Mouse (Mus musculus) midbrain, postnatal 0 days (tissue): ENCODE measurements around the gene Plxna4. TPM values are rescaled to one million over a fixed set of nuclear protein-coding genes. Genes with fewer than 3 reads are reported as not detected.

Experiments used
- ATAC-seq: fragments of 200-750 bp; cut with Nextera tagmentation; 2 replicates; pipeline ENCODE4 v1.8.0; 2017; ENCODE audit warnings: moderate number of reproducible peaks, mild to moderate bottlenecking, moderate TSS enrichment, moderate library complexity; ENCODE audit not compliant: low FRiP score
- DNase-seq: peaks from one replicate; pipeline ENCODE4 v3.0.0-alpha.2; 2015; ENCODE audit warnings: low spot score
- H3K27ac ChIP-seq: fragments of 300-500 bp; sonication (generic); 2 replicates; pipeline ENCODE4 v1.5.1; 2014; ENCODE audit warnings: low read depth, mild to moderate bottlenecking, low read length, mixed read lengths
- H3K27me3 ChIP-seq: fragments of 300-500 bp; sonication (generic); 2 replicates; pipeline ENCODE4 v1.6.1; 2014; ENCODE audit warnings: low read length, control low read depth, mixed read lengths; ENCODE audit not compliant: insufficient read depth
- H3K36me3 ChIP-seq: fragments of 300-500 bp; sonication (generic); 2 replicates; pipeline ENCODE4 v1.6.1; 2014; ENCODE audit warnings: low read length, control low read depth, mixed read lengths; ENCODE audit not compliant: insufficient read depth
- H3K4me1 ChIP-seq: fragments of 300-500 bp; sonication (generic); 2 replicates; pipeline ENCODE4 v1.6.1; 2014; ENCODE audit warnings: mild to moderate bottlenecking, control low read depth, antibody characterized with exemption, low read length, mixed read lengths; ENCODE audit not compliant: insufficient read depth
- H3K4me2 ChIP-seq: fragments of 300-500 bp; sonication (generic); 2 replicates; pipeline ENCODE4 v1.6.1; 2014; ENCODE audit warnings: low read depth, mild to moderate bottlenecking, low read length, mixed read lengths; ENCODE audit not compliant: poor library complexity, severe bottlenecking
- H3K4me3 ChIP-seq: fragments of 300-500 bp; sonication (generic); 2 replicates; pipeline ENCODE4 v1.5.1; 2014; ENCODE audit warnings: low read depth, mild to moderate bottlenecking, low read length, moderate library complexity
- H3K9ac ChIP-seq: fragments of 300-500 bp; sonication (generic); replicated peaks from 2 replicates; pipeline ENCODE4 v1.6.1; 2014; ENCODE audit warnings: mild to moderate bottlenecking, low read length, moderate library complexity, mixed read lengths; ENCODE audit not compliant: poor library complexity, severe bottlenecking
- H3K9me3 ChIP-seq: fragments of 300-500 bp; sonication (generic); 2 replicates; pipeline ENCODE4 v1.6.1; 2016; ENCODE audit warnings: low read length, control low read depth
- CTCF ChIP-seq: IDR thresholded peaks from 2 replicates; pipeline ENCODE4 v1.5.1; 2016; ENCODE audit warnings: antibody characterized with exemption, mild to moderate bottlenecking
- WGBS: fragments of 180-500 bp; shearing (Covaris S2); extraction: QIAGEN DNeasy Blood & Tissue Kit; methylation state at CpG from one replicate; pipeline ENCODE4 v1.1.7; 2014; 5-methylcytosine and 5-hydroxymethylcytosine counted together
- polyA plus RNA-seq: library from polyadenylated mRNA; unstranded; fragments of >200 nt; fragmentation: Nextera tagmentation; extraction: Ambion mirVana; gene quantifications from 2 replicates; pipeline ENCODE4 v1.2.1, GENCODE M21; 2015
- total RNA-seq: library from RNA; depleted of rRNA; stranded (reverse); fragments of >200 nt; gene quantifications from 2 replicates; pipeline ENCODE4 v1.2.3, GENCODE M21; 2014

Plxna4 gene
- total and polyA plus RNA-seq, 2 experiments from 2014 or later = 9.6 to 39.7 TPM

GRCm38 (mm10) chr6:32528081-32528570 is 59.9 kb downstream of the Plxna4 start:
- Histone ChIP-seq H3K9ac (no peak overlapping the region), H3K27me3 (no peaks in the 10 kb centered on the region), H3K36me3 (no peaks in the 10 kb centered on the region), H3K4me1 (no peaks in the 10 kb centered on the region), H3K4me2 (no peak overlapping the region), H3K9me3 (no peaks in the 10 kb centered on the region), H3K27ac (no peak overlapping the region), H3K4me3 (no peak overlapping the region)
- no peak for TF ChIP-seq CTCF
- ATAC-seq = no peak
- WGBS = 81% methylated on average over 8 of the region's 8 CpGs
- DNase-seq = no peak

- 92% methylated on average over 7 of the region's 7 CpGs for WGBS
- Histone ChIP-seq H3K27me3 (no peaks in the 10 kb centered on the region), H3K4me2 (no peak overlapping the region), H3K27ac (no peak overlapping the region), H3K9ac (no peak overlapping the region), H3K36me3 (no peaks in the 10 kb centered on the region), H3K4me1 (no peaks in the 10 kb centered on the region), H3K9me3 (no peaks in the 10 kb centered on the region), H3K4me3 (no peak overlapping the region)
- TF ChIP-seq CTCF = no peak
- no peak for DNase-seq
- no peak for ATAC-seq
Observed at GRCm38 (mm10) chr6:32527518-32527917, 60.5 kb downstream of the Plxna4 start.

GRCm38 (mm10) chr6:32526762-32527161 is 61.2 kb downstream of the Plxna4 start:
- TF ChIP-seq CTCF = no peak
- 64% methylated on average over 5 of the region's 5 CpGs for WGBS
- Histone ChIP-seq H3K27me3 (no peaks in the 10 kb centered on the region), H3K9me3 (no peaks in the 10 kb centered on the region), H3K9ac (no peak overlapping the region), H3K4me1 (no peaks in the 10 kb centered on the region), H3K27ac (no peak overlapping the region), H3K4me3 (no peak overlapping the region), H3K36me3 (no peaks in the 10 kb centered on the region), H3K4me2 (no peak overlapping the region)
- no peak for ATAC-seq
- no peak for DNase-seq

GRCm38 (mm10) chr6:32520097-32520496 is 67.9 kb downstream of the Plxna4 start:
- H3K36me3 ChIP-seq = peaks cover 7% of the 10 kb centered on the region; the same call in 1 of the 2 replicates
- H3K9ac ChIP-seq = no peak overlapping the region
- no peak overlapping the region for H3K4me3 ChIP-seq
- no peaks in the 10 kb centered on the region for H3K4me1 ChIP-seq
- H3K4me2 ChIP-seq = no peak overlapping the region
- no peaks in the 10 kb centered on the region for H3K9me3 ChIP-seq
- ATAC-seq (no peak), DNase-seq (peak; percentile 62)
- no peak for TF ChIP-seq CTCF
- no peaks in the 10 kb centered on the region for H3K27me3 ChIP-seq
- no peak overlapping the region for H3K27ac ChIP-seq
- 77% methylated on average over 4 of the region's 4 CpGs for WGBS

DNA sequence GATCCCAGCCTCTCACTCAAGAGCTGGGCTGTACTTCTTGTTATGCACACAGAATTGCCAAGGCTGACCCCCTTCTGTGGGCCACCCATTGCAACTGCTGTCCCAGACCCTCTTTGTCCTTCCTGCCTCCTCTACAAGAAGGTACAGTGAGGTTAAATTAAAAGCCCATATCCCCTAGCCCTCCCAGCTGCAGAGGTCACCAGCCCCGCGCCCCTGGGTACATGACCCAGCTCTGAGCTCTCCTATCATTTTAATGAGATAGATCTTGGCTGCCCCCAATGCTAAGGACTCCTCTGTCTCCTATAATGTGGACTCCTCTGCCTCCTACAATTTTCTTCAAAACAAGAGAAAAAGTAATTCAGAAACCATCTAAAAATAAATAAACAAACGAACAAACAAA is 69.4 kb downstream of the Plxna4 start:
- 96% methylated on average over 3 of the region's 3 CpGs for WGBS
- Histone ChIP-seq H3K27me3 (no peaks in the 10 kb centered on the region), H3K4me2 (no peak overlapping the region), H3K27ac (no peak overlapping the region), H3K9ac (no peak overlapping the region), H3K9me3 (no peaks in the 10 kb centered on the region), H3K4me1 (no peaks in the 10 kb centered on the region), H3K4me3 (no peak overlapping the region), H3K36me3 (peaks cover 7% of the 10 kb centered on the region; the same call in 1 of the 2 replicates)
- ATAC-seq (no peak), DNase-seq (no peak)
- TF ChIP-seq CTCF = no peak

GRCm38 (mm10) chr6:32514096-32514495 is 73.9 kb downstream of the Plxna4 start:
- TF ChIP-seq CTCF = no peak
- Histone ChIP-seq H3K36me3 (peaks cover 7% of the 10 kb centered on the region; the same call in 1 of the 2 replicates), H3K27me3 (no peaks in the 10 kb centered on the region), H3K4me1 (no peaks in the 10 kb centered on the region), H3K9ac (no peak overlapping the region), H3K4me2 (no peak overlapping the region), H3K4me3 (no peak overlapping the region), H3K27ac (no peak overlapping the region), H3K9me3 (no peaks in the 10 kb centered on the region)
- no peak for ATAC-seq
- no peak for DNase-seq
- 66% methylated on average over 6 of the region's 6 CpGs for WGBS
